Mouse (Mus musculus): ENCODE results near the gene Armc12.

Armc12 gene

GRCm38 (mm10) chr17:28530506-28530905, at the start of gene Armc12:
Armc12 (plus strand) TSS chr17:28530806.
- DNase-seq (ENCODE audit: low spot score in 2 of 2) = no peak

DNA sequence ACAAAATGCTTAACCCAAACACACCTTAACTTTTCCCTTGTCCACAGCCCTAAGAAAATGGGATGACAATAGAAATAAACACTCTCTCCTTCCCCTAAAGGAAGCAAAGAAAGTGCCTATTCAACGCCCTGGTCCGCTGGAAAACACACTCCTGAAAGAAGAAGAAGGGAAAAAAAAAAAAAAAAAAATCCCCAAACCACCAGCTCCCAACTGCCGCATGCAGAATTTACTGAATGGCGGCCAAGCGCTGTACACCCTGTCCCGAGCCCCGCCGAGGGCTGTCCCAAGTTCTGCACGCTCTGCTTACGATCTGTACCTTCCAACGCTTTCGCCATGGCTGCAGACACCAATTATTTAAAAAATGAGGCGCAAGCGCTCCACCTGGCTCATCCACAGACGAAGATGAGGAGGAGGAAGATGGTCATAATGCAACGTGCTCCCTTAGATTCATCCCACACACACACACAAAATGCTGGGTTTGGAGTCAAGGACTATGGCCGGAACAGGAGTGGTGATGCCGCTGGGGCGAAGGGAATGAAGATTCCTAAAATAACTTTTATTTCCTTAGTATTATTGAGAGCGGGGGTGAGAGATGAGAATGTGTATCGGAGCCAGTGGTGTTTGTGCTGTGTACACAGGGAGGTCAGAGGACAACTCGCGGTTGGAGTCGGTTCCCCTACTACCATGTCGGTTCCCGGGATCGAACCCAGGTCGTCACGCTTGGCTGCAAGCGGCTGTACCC, 45.7 kb upstream of the Armc12 start:
- peak in 1 of 2 experiments; percentile 52 for DNase-seq (ENCODE audit: low spot score in 2 of 2)

DNA sequence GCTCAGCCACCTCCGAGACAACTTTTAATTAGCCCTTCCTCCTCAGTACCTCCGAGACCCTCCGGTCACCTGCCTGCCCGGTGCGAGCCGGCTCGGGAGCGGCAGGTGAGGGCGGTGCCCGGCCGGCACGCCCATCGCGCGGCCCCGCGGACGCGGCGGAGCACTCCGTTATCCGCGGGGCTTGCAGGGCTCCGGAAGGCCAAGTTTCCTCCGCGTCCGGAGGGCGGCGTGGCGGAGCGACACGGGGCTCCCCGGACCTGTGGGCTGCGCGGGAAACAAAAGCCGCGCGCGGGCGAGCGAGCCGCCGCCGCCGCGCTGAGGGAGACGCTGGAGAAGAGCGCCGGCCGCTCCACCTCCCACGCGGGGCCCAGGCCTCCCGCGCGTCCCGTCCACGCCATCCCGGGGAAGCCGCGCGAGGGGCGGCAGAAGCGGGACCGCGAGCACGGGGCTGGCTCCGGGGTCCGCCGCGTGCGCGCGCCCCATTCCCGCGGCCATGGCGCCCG, 45.1 kb upstream of the Armc12 start:
- DNase-seq (ENCODE audit: low spot score in 2 of 2) = peak in 1 of 2 experiments; percentile 58

- peak; percentile 99 for DNase-seq (ENCODE audit: low spot score in 2 of 2)
These were observed 44.6 kb upstream of the Armc12 start for GRCm38 (mm10) chr17:28485977-28486400.

GRCm38 (mm10) chr17:28486720-28487119, 43.9 kb upstream of the Armc12 start:
- no peak for DNase-seq (ENCODE audit: low spot score in 2 of 2)

GRCm38 (mm10) chr17:28487584-28488257, 42.9 kb upstream of the Armc12 start:
- no peak for DNase-seq (ENCODE audit: low spot score in 2 of 2)

DNA sequence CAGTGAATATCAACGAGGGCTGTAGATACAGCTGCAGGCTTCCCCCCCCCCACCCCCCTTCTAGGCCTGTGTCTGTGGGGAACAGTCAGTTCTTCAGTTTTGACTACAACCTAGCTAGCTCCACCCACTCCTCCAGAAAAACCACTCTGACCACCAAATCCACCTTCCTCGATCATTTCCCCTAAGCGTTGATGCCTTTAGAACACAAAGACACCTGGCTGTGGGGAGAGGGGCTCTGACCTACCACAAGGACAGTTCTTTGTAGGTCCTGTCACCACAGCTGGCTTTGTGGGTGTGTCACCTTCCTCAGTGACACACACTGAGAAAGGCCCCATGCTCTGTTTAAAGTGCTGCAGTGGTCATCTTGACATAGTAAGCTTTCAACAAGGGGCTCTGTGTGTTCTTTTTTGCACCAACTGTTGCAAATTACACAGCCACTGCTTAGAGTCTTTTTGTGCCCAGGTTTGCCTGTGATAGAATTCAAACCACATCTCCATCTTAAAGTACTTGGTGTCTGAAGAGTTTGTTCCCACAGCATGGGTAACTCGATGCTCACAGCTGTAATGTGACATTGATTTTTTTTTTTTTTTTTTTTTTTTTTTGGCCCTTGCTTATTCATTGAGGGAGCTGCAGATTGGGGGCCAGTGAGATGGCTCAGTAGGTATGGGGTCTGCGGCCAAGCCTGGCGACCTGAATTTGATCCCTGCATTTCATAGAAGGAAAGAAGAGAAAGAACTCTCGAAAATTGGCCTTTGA, 42.2 kb upstream of the Armc12 start:
- DNase-seq (ENCODE audit: low spot score in 2 of 2) = no peak

DNA sequence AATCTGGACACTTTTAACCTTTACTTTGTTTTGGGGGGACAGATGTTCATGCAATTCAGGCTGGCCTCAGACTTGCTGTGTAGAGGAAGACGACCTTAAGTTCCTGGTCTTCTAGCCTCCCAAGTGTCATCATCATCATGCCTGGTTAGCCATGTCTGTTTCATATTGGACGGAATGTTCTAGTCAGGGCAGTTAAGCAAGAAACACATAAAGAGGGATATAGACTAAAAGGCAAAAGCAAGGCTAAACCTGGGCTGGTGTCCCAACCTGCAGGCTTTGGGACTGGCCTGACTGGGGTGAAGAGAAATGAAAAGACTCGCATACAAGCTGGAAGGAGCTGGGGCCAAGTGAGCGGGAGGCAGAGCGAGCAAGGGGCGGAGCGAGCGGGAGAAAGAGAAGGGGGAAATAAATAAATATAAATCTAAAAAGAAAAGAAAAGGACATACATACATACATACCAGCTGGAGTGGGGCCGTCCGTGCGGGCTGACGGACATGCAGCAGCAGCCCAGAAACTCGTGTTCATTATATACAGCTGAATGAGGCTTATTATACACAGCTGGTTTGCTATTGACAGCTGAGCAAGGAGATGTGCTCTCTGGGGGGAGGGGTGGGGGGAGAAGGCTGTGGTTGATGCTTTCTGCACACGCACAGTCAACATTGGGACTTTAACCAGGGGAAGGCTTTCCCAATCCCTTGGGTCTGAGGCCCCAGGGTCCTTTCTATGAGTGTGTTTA, 39.4 kb upstream of the Armc12 start:
- no peak for DNase-seq (ENCODE audit: low spot score in 2 of 2)

DNA sequence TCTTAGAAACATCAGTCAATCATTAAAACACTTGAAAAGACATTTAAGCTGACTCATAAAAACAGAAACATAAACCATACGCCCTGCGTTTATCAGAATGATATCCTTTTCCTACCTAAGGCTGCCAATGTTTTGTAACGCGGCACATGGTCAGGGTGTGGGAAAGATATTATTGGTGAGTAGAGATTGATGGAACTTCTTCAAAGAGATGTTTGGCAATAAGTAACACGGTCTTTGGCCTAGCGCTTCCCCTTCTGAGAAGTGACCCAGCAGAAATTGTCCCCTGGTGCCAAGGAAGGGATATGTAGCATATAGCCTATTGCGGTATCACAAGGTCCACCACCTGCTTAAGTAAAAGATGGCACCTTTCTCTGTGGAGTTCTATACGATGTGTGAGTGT, 34.8 kb upstream of the Armc12 start:
- no peak for DNase-seq (ENCODE audit: low spot score in 2 of 2)

GRCm38 (mm10) chr17:28499190-28499589, 31.4 kb upstream of the Armc12 start:
- DNase-seq (ENCODE audit: low spot score in 2 of 2) = no peak

- DNase-seq (ENCODE audit: low spot score in 2 of 2) = no peak
These were observed 30.1 kb upstream of the Armc12 start for GRCm38 (mm10) chr17:28500465-28500864.

- DNase-seq (ENCODE audit: low spot score in 2 of 2) = no peak
These were observed 28.3 kb upstream of the Armc12 start for GRCm38 (mm10) chr17:28502196-28502821.

GRCm38 (mm10) chr17:28504182-28504581, 26.4 kb upstream of the Armc12 start:
- no peak for DNase-seq (ENCODE audit: low spot score in 2 of 2)

DNA sequence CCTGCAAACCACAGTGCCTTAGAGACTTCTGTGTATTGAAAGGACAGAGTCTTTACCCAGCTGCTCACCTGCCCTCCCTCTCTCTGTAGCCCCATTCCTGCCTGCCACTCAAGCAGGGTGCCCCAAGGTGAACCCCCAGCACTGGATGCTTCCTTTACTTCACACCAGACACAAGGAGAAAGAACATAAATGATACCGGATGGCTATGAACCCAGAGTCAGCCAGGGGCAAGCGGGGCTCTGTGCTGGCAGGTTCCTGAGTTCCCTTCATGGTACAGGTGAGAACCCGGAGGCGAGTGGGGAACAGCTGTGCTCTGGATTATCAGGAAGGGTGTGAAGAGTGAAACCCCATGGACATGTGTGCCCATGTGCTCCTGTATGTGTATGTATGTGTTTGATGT, 25.0 kb upstream of the Armc12 start:
- no peak for DNase-seq (ENCODE audit: low spot score in 2 of 2)

- DNase-seq (ENCODE audit: low spot score in 2 of 2) = no peak
These were observed 23.7 kb upstream of the Armc12 start for GRCm38 (mm10) chr17:28506895-28507294.

- no peak for DNase-seq (ENCODE audit: low spot score in 2 of 2)
These were observed 23.1 kb upstream of the Armc12 start for GRCm38 (mm10) chr17:28507496-28507895.

DNA sequence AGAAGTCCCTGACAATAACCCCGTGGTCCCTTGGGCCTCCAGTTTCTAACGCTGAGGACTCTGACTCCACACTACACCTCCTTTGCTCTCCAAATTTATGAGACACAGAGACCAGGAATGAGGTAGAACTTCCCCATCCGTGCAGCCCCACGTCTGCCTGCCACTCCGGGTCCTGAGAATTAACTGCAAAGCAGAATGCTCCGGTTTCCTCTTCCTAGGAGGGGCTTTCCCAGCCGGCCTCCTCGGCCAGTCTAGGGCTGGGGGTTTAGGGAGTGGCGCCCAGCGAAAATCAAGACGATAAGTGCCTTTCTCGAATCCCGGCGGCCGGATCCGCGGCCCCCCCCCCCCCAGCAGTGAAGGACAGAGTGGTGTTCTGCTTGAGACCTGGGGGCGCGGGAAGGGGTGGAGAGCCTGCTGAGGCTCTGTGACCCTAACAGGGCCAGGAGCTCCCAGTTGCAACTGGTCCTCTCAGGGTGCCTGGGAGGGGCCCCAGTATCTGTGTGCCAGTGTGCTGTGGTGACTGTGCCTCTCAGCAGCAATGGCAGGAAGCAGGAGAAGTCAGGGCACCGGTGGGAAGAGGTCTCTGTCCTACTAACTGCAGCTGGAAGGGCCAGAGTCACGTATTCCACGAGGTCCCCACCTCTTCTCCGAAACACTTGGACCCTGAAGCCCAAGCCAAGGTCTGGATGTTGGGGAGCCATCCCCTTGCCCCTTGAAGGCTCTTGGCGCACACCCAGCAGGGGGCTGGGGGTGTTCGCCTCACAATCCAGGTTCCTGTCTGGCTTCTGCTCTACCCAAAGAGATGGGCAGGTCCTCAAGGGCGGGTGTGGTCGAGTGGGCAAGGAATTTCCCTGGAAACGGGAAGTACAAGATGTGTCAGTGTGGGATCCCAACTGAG, 19.9 kb upstream of the Armc12 start:
- DNase-seq (ENCODE audit: low spot score in 2 of 2) = no peak

DNA sequence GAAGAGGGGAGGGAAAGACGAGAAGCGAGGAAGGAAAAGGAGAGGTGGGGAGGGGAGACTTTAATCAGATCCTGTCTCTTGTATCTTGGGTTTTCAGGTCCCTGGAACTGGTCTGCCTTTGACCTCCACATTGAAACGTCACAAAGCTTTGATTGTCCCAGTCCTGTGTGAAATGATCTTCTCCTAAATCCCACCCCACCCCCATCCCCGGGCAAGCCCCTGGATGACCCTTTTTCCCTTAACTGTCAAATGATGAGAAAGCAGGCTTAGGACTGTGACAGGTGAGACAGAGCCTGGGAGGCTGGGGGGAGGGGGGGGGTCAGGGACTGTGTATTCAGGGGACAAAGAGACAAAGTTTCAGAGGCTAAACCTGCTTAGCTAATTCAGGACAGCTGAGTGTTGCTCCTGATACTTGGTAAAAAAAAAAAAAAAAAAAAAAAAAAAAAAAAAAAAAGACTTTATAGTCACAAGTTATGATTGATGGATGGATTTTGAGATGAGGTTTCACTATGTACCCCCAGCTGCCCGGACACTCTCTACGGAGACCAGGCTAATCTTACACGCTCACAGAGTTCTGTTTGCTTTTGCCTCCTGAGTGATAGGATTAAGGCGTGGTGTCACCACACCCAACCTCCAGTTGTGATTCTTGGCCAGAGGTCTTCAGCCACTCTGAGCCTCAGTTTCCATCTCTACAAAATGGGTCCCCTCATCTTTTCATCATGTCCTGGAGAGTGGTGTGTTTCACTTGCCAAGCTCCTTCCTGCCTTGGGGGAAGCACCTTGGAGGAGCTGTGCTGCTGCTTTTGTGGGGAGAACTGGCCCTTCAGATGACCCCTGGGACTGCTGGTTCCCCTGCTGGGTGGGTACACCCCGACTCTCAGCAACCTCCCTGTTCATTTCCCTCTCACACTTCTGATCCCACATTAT, 18.7 kb upstream of the Armc12 start:
- DNase-seq (ENCODE audit: low spot score in 2 of 2) = no peak

DNA sequence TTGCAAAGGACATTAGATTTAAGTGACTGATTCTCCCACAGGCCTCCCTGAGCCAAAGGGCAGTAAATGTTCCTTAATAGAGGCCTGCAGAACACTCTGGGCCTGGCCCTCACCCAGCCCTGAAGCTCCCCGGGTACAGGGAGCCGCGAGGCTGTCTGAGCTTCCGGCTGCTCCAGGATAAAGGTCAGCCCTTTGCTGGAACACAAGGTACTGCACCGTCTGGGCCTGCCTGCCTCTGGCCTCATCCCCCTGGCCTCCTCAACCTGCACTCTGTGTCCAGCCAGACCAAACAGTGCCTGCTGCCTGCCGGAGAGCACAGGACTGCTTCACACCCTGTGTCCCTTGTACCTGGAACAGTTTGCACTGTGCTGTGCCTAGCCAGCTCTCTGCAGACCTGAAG, 17.9 kb upstream of the Armc12 start:
- DNase-seq (ENCODE audit: low spot score in 2 of 2) = no peak

All from cerebellum, postnatal 4 days (tissue).